Mouse (Mus musculus) activated CD4-positive, CD25-positive, alpha-beta regulatory T cell, adult 4 months (primary cell): ENCODE data around the gene Rpl12. TPM values are rescaled to one million over a fixed set of nuclear protein-coding genes. Genes with fewer than 3 reads are reported as not detected.

ENCODE experiments used
- ATAC-seq: one replicate; pipeline ENCODE4 v1.8.0; 2017
- polyA plus RNA-seq, 2 experiments: library from polyadenylated mRNA; unstranded; fragments of 100-300 nt; shearing (Covaris generic); gene quantifications; one replicate each; pipeline ENCODE4 v1.2.1; 2017

Gene Rpl12
- 100 to 1,000 TPM in 1 of 2 experiments, 10 to 100 TPM in 1; 52.9 to 648 TPM for polyA plus RNA-seq

GRCm38 (mm10) chr2:32961192-32961995 lies at the start of gene Rpl12, which contains the start of gene Lrsam1:
Rpl12 (plus strand) TSS chr2:32961559.
Lrsam1 (minus strand) TSS chr2:32961614.
- ATAC-seq: peak; percentile 84

DNA sequence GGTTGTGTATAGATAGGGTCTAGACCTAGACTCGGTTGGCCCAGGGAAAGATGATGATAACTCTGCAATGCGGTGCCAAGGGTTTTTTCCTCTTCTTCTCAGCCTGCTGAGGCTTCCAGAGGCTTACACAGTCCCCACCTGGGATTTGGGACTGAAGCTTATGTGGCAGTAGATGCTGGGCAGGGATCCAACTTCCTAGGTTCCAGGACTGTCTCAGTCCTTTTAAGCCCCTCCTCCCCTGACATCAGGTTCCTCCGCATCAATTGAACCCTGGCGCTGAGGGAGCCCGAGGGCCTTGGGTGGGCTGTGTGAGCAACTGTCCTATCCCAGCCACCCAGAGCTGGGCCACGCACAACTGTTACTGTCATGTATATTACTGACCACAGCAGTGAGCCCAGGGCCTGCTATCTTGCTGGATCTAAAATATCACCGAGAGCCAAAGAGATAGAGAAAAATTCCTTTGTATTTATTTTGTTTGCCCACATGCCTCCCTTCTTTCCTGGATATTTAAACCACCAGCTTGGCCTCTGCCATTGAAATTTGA lies 49.6 kb upstream of the Rpl12 start:
- ATAC-seq: no peak

GRCm38 (mm10) chr2:32912210-32912804 lies 49.1 kb upstream of the Rpl12 start:
- peak; percentile 46 for ATAC-seq

DNA sequence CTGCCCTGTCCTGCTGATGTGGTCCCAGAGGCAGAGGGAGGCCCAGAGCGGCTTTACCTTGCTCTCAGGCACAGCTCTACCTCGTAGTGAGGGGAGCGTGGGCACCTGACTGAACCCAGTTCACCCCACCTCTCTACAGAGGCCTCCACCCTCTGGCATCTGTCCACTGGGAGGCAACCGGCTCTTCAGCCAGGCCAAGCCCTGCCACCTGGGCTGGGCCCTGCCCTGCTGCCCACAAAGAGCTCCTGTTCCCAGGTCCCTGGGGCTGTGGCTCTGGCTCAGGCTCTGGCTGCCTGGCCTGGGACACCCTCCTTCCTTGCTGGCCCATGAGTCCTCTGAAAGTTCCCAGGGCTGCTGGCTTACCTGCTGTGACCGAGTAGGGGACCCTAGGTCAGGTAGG lies 47.0 kb upstream of the Rpl12 start:
- ATAC-seq: no peak

- no peak for ATAC-seq
Observed at GRCm38 (mm10) chr2:32914896-32915295, 46.5 kb upstream of the Rpl12 start.

DNA sequence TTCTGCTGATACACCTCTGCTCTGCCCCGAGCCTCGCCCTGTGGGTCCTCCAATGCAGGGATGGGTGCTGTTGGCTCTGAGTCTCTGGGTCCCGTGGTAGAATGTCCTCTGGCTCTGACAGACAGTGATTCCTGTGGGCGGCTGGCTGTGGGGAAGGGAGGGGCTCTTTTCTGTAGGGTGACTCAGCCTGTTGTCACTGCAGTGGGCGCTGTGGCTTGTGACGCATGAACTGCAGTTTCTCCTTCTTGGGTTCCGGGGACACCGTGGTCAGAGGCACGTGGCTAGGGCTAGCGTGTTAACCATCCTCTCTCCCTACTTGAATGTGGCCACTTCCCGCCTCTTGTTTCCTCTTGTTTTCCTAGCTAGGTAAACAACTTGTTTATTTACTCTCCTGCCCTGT lies 43.8 kb upstream of the Rpl12 start:
- ATAC-seq: peak; percentile 95

DNA sequence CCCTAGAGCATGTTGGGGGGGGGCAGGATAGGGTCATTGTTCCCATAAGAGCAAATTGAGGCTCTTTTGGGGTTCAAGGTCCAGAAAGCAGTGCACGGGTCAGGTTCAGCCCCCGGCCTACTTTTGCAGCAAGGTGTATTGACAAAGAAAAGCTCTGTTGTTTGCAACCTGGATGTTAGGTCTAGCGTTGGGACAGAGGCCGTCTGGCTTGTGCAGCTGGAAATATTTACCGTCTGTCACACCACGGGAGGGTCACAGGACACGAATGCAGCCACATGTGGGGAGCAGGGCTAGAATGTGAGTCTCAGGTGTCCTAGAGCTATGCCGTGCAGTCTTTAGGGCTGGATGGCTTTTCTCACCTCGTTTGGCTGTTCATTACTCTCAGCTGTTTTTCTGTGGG lies 43.0 kb upstream of the Rpl12 start:
- ATAC-seq: no peak

DNA sequence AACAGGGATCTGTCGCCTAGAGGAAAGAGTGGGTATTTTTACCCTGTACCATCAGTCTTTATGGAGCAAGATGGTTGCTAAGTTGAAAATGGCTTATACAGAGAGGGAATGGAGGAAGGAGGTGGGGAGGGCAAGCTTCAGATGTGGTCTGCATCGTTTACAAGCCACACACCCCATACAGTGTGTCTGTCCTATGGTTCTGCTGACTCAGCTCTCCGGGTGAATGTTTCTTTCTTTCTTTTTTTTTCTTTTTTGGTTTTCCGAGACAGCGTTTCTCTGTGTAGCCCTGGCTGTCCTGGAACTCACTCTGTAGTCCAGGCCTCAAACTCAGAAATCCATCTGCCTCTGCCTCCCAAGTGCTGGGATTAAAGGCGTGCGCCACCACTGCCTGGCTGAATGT lies 40.1 kb upstream of the Rpl12 start:
- no peak for ATAC-seq

DNA sequence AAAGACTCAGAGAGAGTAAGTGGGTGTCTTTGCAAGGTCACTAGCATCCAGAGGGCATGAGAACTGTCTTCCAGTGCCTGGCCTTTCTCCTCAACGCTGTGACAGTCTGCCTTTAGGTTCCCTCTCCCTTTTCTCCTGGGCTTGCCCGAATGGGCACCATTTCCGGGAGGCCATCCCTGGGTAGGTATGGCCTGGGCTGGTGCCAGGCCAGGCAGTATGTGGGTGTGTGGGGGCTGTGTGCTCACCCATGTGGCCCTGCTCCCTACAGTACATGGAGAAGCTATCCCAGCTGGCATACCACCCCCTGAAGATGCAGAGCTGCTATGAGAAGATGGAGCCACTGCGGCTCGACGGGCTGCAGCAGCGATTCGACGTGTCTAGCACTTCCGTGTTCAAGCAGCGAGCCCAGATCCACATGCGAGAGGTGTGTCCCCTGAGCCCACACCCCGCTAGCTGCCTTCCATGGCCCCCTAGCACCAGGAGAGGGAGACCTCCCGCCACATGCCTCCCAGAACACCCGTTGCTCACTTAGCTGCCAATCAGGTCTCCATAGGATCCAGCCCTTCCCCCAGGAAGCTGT lies 39.5 kb upstream of the Rpl12 start:
- no peak for ATAC-seq

- no peak for ATAC-seq
Observed at GRCm38 (mm10) chr2:32922564-32922963, 38.8 kb upstream of the Rpl12 start.

GRCm38 (mm10) chr2:32923551-32924250 lies 37.7 kb upstream of the Rpl12 start:
- ATAC-seq: no peak

DNA sequence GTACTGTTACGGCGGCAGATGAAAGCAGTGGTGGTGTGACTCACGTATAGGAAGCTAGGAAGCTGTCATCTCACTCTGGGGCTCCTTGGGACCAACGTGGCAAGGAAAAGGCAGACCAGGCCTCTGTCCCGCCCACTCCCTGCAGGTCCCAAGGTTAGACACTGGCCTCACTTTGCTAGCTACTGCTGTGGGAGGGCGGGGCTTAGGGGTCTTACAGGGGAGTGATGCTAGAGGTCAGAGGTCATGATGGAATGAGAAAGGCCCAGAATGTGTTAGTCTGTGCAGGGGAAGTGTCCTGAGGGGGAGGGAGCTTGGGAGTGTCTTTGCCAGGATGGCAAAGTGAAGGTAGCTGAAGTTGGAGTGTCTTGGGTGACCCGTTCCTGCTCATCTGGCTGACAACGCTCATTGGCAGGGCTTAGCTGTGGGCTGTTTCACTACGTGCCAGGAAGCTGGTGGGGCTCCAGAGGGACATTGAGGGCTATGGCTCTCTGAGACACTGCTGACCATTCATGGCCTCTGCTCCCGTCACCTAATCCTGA lies 37.0 kb upstream of the Rpl12 start:
- ATAC-seq: no peak

GRCm38 (mm10) chr2:32926330-32927075 lies 34.9 kb upstream of the Rpl12 start:
- no peak for ATAC-seq

- ATAC-seq: no peak
Observed at GRCm38 (mm10) chr2:32927624-32928234, 33.6 kb upstream of the Rpl12 start.

GRCm38 (mm10) chr2:32928235-32928946 lies 33.0 kb upstream of the Rpl12 start:
- ATAC-seq: no peak

DNA sequence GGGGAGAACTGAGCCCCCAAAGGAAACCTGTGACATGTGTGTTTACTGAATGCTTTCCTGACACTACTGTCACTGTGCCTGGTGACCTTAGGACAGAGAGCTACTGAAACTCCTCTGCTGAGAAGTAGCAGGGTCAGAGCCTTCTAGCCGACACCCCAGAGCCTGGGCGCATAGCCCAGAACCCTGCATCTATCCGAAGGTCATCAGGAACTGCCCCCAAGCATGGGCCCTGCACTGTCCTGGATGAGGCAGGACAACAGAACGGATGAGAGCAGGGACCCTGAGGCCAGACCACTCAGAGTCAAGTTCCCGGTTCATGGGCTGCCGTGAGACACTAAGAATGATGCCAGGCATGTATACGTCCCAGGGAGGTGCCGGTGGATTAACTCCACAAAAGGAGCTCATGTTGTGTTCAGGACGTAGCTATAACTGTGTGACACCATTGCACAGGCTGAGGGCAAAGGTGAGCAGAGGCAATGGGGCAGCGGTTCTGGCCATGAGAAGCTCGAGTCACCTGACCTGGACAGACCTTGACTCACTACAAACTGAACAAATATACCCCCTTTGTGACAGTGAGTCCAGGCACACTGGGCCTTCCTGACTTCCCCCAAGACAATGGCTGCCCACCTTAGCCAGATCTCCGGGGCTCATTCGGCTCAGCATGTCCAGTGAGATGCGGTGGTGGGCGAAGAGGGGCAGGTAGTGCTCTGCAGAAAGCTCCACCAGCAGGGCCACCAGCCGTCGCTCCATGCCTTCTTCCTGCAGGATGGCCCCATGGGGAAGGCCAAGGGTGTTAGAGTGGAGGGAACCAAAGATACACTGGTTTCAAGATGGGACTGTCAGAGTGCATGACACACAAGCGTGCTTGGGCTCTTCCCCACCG lies 32.2 kb upstream of the Rpl12 start:
- no peak for ATAC-seq

DNA sequence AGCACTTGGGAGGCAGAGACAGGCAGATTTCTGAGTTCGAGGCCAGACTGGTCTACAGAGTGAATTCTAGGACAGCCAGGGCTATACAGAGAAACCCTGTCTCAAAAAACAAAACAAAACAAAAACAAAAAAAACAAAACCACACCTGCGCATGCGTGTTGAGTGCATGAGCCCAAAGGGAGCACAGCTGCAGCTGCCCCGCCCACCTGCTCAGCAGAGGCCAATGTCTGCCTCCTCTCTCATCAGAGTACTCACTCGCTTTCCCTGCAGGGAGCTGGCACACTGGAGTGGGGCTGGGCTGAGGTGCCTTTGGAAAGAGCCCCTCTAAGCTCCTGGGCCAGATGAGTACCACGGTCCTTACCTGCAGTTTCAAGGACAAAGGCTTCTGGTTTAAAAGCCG lies 29.6 kb upstream of the Rpl12 start:
- ATAC-seq: no peak

- no peak for ATAC-seq
Observed at GRCm38 (mm10) chr2:32938741-32939140, 22.6 kb upstream of the Rpl12 start.

DNA sequence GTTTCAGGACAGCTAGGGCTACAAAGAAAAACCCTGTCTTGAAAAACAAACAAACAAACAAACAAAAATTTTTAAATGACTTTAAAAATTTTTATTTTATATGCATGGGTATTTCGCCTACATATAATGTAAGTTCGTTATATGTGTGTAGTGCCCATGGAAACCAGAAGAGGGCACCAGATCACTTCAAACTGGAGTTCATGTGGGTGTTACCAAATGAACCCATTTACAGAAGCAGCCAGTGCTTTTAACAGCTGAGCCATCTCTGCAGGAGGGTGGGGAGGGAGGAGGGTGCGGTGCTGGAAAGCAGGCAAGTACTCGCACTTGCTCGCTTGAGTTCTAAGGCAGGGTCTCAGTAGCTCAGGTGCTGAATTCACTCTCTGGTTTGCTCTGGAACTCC lies 21.9 kb upstream of the Rpl12 start:
- no peak for ATAC-seq

- ATAC-seq: no peak
Observed at GRCm38 (mm10) chr2:32940483-32940882, 20.9 kb upstream of the Rpl12 start.
